Mouse (Mus musculus) lung, postnatal 0 days (tissue): ENCODE results near the gene Fam98c.

Experiments used
- CTCF ChIP-seq: IDR thresholded peaks from 2 replicates; pipeline ENCODE4 v1.5.1; 2016; ENCODE audit warnings: antibody characterized with exemption, mild to moderate bottlenecking
- EP300 ChIP-seq: IDR thresholded peaks from 2 replicates; pipeline ENCODE4 v1.6.1; 2016; ENCODE audit warnings: antibody characterized with exemption, mild to moderate bottlenecking, control low read depth

DNA sequence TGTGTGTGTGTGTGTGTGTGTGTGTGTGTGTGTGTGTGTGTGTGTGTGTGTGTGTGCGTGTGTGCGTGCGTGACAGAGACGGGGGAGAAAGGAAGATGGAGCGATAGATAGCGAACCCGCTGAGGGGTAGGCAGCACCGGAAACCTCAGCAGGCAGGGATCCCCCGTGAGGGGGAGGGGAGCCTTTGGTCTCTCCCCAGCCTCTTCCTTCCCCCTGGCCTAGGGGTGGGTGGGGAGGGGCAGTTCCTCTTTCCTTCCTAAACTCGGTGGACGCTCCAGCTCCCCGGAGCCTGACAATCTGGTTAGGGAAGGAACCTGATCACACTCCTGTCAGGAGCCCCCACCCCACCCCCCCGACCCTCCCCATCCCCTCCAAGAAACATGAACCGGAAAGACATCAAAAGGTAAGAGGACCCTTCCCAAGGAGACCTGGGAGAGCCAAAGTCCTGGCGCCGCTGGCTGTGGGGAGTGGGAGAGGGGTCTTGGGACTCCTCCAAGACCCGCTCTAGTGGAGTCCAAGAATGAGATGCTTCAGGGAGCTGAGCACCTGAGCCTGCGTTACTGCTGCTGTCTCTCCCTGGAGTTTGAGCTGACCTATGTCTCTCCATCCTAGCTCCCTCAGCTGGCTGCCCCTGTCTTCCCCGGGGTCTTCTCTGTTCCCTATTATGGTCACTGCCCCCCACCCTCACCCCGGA is 21.2 kb downstream of the Fam98c start, which contains the start of gene Rasgrp4:
- TF ChIP-seq CTCF (no peak), EP300 (no peak)
